Comparison of ENCODE assay signal across 26 mouse cellular contexts in the genomic region with DNA sequence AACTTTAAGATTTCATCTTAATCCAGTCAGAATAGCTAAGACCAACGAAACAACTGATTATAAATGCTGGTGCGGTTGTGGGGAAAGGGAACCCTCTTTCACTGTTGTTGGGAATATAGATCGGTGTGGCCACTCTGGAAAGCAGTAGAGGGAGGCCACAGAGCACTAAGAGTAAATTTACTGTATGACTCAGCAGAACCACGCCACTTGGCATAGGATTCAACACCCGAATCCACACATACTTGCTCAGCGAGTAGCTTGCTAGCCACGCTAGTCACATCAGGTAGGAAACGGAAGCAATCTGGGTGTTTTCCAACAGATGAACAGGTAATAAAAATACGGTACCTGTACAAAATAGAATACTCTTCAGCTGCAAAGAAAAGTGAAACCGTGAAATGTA. TPM values are rescaled to one million over a fixed set of nuclear protein-coding genes. Genes with fewer than 3 reads are reported as not detected.
DNase-seq lines count a peak whose midpoint lies in the region; ATAC-seq and TF ChIP-seq lines count a peak whose summit lies in the region.
"Had no signal": no experiment of that assay in that cellular context is flagged by ENCODE, and none has a peak within 500 bp of the region (broad histone marks: within the 10 kb centered on the region; RNA-seq: fewer than 3 reads in every experiment).

No protein-coding gene starts in this region.

- H3K27ac ChIP-seq in liver, adult 2 months (replicated peaks; ENCODE audit: insufficient read depth, low read depth, low read length), result no peak overlapping the region
- H3K27ac ChIP-seq in liver, embryonic 12.5 days, result no peak overlapping the region
- no peak overlapping the region for H3K27ac ChIP-seq in stomach, postnatal 0 days (replicated peaks)
- H3K27ac ChIP-seq: embryonic facial prominence, embryonic 12.5 days; embryonic facial prominence, embryonic 15.5 days; forebrain, embryonic 12.5 days; forebrain, embryonic 15.5 days; heart, adult 2 months; heart, embryonic 10.5 days; hindbrain, embryonic 12.5 days; hindbrain, embryonic 15.5 days had no signal

- 0 out of 2 replicates have a peak, but pooled peaks cover 1% of the 10 kb centered on the region for H3K4me1 ChIP-seq in liver, adult 2 months (ENCODE audit: control insufficient read depth, insufficient read depth, low read length)
- no peaks in the 10 kb centered on the region for H3K4me1 ChIP-seq in liver, embryonic 12.5 days
- H3K4me1 ChIP-seq in stomach, postnatal 0 days (replicated peaks; ENCODE audit: control insufficient read depth, insufficient read depth), result no peaks in the 10 kb centered on the region
- H3K4me1 ChIP-seq: embryonic facial prominence, embryonic 12.5 days; forebrain, embryonic 12.5 days; forebrain, embryonic 15.5 days; heart, embryonic 10.5 days; hindbrain, embryonic 12.5 days; hindbrain, embryonic 15.5 days had no signal

- H3K4me2 ChIP-seq in liver, embryonic 12.5 days, result no peak overlapping the region
- no peak overlapping the region for H3K4me2 ChIP-seq in stomach, postnatal 0 days (replicated peaks; ENCODE audit: low read depth)
- H3K4me2 ChIP-seq: embryonic facial prominence, embryonic 12.5 days; embryonic facial prominence, embryonic 15.5 days; forebrain, embryonic 12.5 days; forebrain, embryonic 15.5 days; hindbrain, embryonic 12.5 days; hindbrain, embryonic 15.5 days had no signal

- no peaks in the 10 kb centered on the region for H3K79me2 ChIP-seq in liver, adult 2 months (ENCODE audit: control insufficient read depth, insufficient read depth, low read length)

- no peak overlapping the region for H3K9ac ChIP-seq in liver, adult 2 months (ENCODE audit: low read depth, low read length)
- no peak overlapping the region for H3K9ac ChIP-seq in liver, embryonic 12.5 days
- no peak overlapping the region for H3K9ac ChIP-seq in stomach, postnatal 0 days (ENCODE audit: low read length)
- H3K9ac ChIP-seq: embryonic facial prominence, embryonic 12.5 days; embryonic facial prominence, embryonic 15.5 days; forebrain, embryonic 12.5 days; forebrain, embryonic 15.5 days; hindbrain, embryonic 12.5 days; hindbrain, embryonic 15.5 days had no signal

- no peak for TF ChIP-seq CTCF in liver, adult 2 months (IDR thresholded peaks at IDR 0.05; ENCODE audit: low read depth, low read length)
- TF ChIP-seq CTCF in stomach, postnatal 0 days (IDR thresholded peaks at IDR 0.05; ENCODE audit: low read depth), result no peak

- no peaks in the 10 kb centered on the region for H3K9me3 ChIP-seq in liver, embryonic 12.5 days (replicated peaks)
- H3K9me3 ChIP-seq in stomach, postnatal 0 days (ENCODE audit: control insufficient read depth, low read length), result no peaks in the 10 kb centered on the region
- H3K9me3 ChIP-seq: embryonic facial prominence, embryonic 12.5 days; embryonic facial prominence, embryonic 15.5 days; forebrain, embryonic 12.5 days; forebrain, embryonic 15.5 days; heart, embryonic 10.5 days; hindbrain, embryonic 15.5 days had no signal

- H3K36me3 ChIP-seq in liver, adult 2 months (ENCODE audit: control insufficient read depth, insufficient read depth, low read length), result no peaks in the 10 kb centered on the region
- no peaks in the 10 kb centered on the region for H3K36me3 ChIP-seq in liver, embryonic 12.5 days
- no peaks in the 10 kb centered on the region for H3K36me3 ChIP-seq in stomach, postnatal 0 days (ENCODE audit: control insufficient read depth, insufficient read depth, low read length)
- H3K36me3 ChIP-seq: embryonic facial prominence, embryonic 12.5 days; embryonic facial prominence, embryonic 15.5 days; forebrain, embryonic 12.5 days; forebrain, embryonic 15.5 days; heart, embryonic 10.5 days; hindbrain, embryonic 12.5 days; hindbrain, embryonic 15.5 days had no signal

- DNase-seq in liver, adult 2 months (ENCODE audit: extremely low read depth, low read depth, low spot score), result peak; percentile 52
- DNase-seq in lung, postnatal 36 days, result peak; percentile 50
- DNase-seq in lung, postnatal 4 days, result no peak
- DNase-seq in stomach, postnatal 0 days (ENCODE audit: low spot score), result peak; percentile 50
- no peak for DNase-seq in adrenal gland, adult 18-20 months (ENCODE audit: low spot score in 2 of 2)
- DNase-seq: adrenal gland, adult 2 months; adrenal gland, postnatal 14 days; cerebellum, adult 11 months; cerebellum, adult 2 months; cerebellum, adult 9-11 months; cerebellum, postnatal 25 days; gastrocnemius, postnatal 25 days; heart, adult 2 months had no signal

- no peak overlapping the region for H3K4me3 ChIP-seq in liver, adult 2 months (ENCODE audit: insufficient read depth, low read depth, low read length)
- H3K4me3 ChIP-seq in liver, embryonic 12.5 days, result no peak overlapping the region
- H3K4me3 ChIP-seq in stomach, postnatal 0 days (ENCODE audit: low read depth, low read length), result no peak overlapping the region
- H3K4me3 ChIP-seq: embryonic facial prominence, embryonic 12.5 days; embryonic facial prominence, embryonic 15.5 days; erythroblast, embryonic 14.5 days; forebrain, embryonic 12.5 days; forebrain, embryonic 15.5 days; heart, adult 2 months; heart, embryonic 10.5 days; hindbrain, embryonic 12.5 days; hindbrain, embryonic 15.5 days had no signal

- no peak for TF ChIP-seq EP300 in stomach, postnatal 0 days (optimal IDR thresholded peaks at IDR 0.05)

- no peak for TF ChIP-seq POLR2A in liver, adult 2 months (IDR thresholded peaks at IDR 0.05; ENCODE audit: extremely low read depth, insufficient read depth, low read length)

- no peaks in the 10 kb centered on the region for H3K27me3 ChIP-seq in liver, adult 2 months (ENCODE audit: control insufficient read depth, insufficient read depth, low read length)
- H3K27me3 ChIP-seq in liver, embryonic 12.5 days (replicated peaks), result no peaks in the 10 kb centered on the region
- H3K27me3 ChIP-seq in stomach, postnatal 0 days (ENCODE audit: control insufficient read depth, insufficient read depth, low read length), result no peaks in the 10 kb centered on the region
- H3K27me3 ChIP-seq: embryonic facial prominence, embryonic 12.5 days; embryonic facial prominence, embryonic 15.5 days; forebrain, embryonic 12.5 days; forebrain, embryonic 15.5 days; hindbrain, embryonic 12.5 days; hindbrain, embryonic 15.5 days; Patski had no signal

- ATAC-seq in liver, embryonic 12.5 days, result no peak
- peak; percentile 81 for ATAC-seq in stomach, postnatal 0 days (ENCODE audit: low FRiP score, low TSS enrichment)
- ATAC-seq: forebrain, embryonic 15.5 days; Patski had no signal

- 77% methylated on average over 10 of the region's 10 CpGs for whole genome bisulfite sequencing in liver, adult 2 months
- 79% methylated on average over 10 of the region's 10 CpGs for WGBS in liver, embryonic 12.5 days (ENCODE audit: insufficient replicate concordance)
- WGBS in stomach, postnatal 0 days, result 68% methylated on average over 10 of the region's 10 CpGs

RNA-seq across cellular contexts. Expression of a gene that starts 27.1 kb away (rescaled TPM):
- 3.0 and 3.6 TPM in 2 replicates for total RNA-seq in liver, adult 2 months (2014; rRNA removed)
- polyA plus RNA-seq in liver, adult 2 months (2012; rRNA removed), result 5.0 and 5.9 TPM in 2 replicates
- polyA plus RNA-seq in liver, embryonic 12.5 days (2016; fragmentation: Nextera tagmentation; extraction: Ambion mirVana), result 0.37 and 0.39 TPM in 2 replicates
- polyA plus RNA-seq in stomach, postnatal 0 days (2015; fragmentation: Nextera tagmentation; extraction: Ambion mirVana), result 6.3 and 6.7 TPM in 2 replicates
- under 1 TPM in 1 of 2 experiments, not detected in 1; 0.13 TPM for total RNA-seq in adrenal gland, adult 18-20 months (2021)
- total RNA-seq: common myeloid progenitor, adult 5-6 weeks; gastrocnemius, adult 8-10 months; gastrocnemius, postnatal 25 days; heart, postnatal 25 days had no signal
- polyA plus RNA-seq: erythroblast, embryonic 14.5 days had no signal

RNA-seq across cellular contexts. Expression of a gene that starts 58.5 kb away (rescaled TPM):
- total RNA-seq in liver, adult 2 months (2014; rRNA removed), result 21.0 and 28.6 TPM in 2 replicates
- 89.3 and 110 TPM in 2 replicates for polyA plus RNA-seq in liver, adult 2 months (2012; rRNA removed)
- 23.0 and 23.4 TPM in 2 replicates for polyA plus RNA-seq in liver, embryonic 12.5 days (2016; fragmentation: Nextera tagmentation; extraction: Ambion mirVana)
- 75.3 and 77.7 TPM in 2 replicates for polyA plus RNA-seq in stomach, postnatal 0 days (2015; fragmentation: Nextera tagmentation; extraction: Ambion mirVana)
- 100 to 1,000 TPM; 185 to 291 TPM for total RNA-seq in adrenal gland, adult 18-20 months (2021)

Comparison
In these comparisons a context has a peak if more than half of its experiments do, and no peak if none do; other contexts are left out.
1. DNase-seq: peak in liver, adult 2 months (single experiment), lung, postnatal 36 days (single experiment) and stomach, postnatal 0 days (single experiment); none in lung, postnatal 4 days (0 of 2) and adrenal gland, adult 18-20 months (0 of 2).